Mouse (Mus musculus): Measurements from ENCODE around the gene Repin1. TPM values are rescaled to one million over a fixed set of nuclear protein-coding genes. Genes with fewer than 3 reads are reported as not detected.

The Repin1 gene
- polyA plus RNA-seq, 1 experiment from 2014 or later: 32.1 TPM

DNA sequence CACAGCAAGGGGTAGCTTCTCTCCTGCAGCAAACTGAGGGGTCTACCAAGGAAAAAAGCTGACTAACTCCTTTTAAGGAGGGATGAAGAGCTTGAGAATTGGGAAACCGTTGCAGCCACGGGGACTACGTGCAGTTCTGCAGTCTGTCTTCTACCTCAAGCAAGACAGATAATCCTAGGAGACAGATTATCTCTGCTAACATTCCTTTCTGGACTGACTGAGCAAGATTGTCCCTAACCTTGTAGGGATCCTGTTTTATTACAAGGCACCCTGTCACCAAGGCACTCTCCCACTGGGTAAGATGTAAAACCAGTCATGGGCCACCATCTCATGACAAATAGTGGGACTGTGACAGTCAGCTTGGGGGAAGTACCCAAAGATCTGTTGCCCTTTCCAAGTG, 12.4 kb upstream of the Repin1 start:
- Histone ChIP-seq H3K4me2 (no peak overlapping the region; the same call in 1 of the 2 replicates), H3K27ac (ENCODE audit: poor library complexity, severe bottlenecking) (peak overlapping the region; percentile 60; the same call in 1 of the 2 replicates), H3K4me1 (replicated peaks) (peaks cover 34% of the 10 kb centered on the region), H3K9me3 (replicated peaks) (0 out of 2 replicates have a peak, but pooled peaks cover 3% of the 10 kb centered on the region), H3K9ac (peak overlapping the region; percentile 18; the same call in 1 of the 2 replicates), H3K27me3 (replicated peaks) (no peaks in the 10 kb centered on the region), H3K4me3 (no peak overlapping the region), H3K36me3 (no peaks in the 10 kb centered on the region)
- 8% methylated on average over 3 of the region's 3 CpGs for WGBS
- no peak for ATAC-seq (ENCODE audit: insufficient number of reproducible peaks, low FRiP score)

DNA sequence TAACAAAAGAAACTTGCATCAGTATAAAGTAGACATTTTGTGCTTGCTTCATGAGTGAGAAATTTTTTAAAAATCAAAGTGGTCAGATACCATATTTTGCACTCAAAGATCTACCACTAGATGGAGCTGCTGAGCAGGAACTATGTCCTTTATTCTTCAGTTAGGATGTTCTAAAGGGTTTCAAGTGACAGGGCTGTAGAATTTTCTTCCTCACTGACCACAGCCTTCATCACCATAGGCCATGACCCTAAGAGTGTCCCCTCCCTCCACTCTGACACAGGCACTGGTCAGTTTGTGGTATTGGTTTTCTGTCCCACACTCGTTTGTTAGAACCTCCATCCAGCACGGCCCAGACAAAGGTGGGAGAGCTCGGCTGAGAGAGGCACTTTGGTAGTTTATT, 11.6 kb upstream of the Repin1 start:
- no peaks in the 10 kb centered on the region for H3K27me3 ChIP-seq (replicated peaks)
- 70% methylated on average over 3 of the region's 3 CpGs for WGBS
- ATAC-seq (ENCODE audit: insufficient number of reproducible peaks, low FRiP score): no peak
- H3K4me3 ChIP-seq: no peak overlapping the region
- 0 out of 2 replicates have a peak, but pooled peaks cover 3% of the 10 kb centered on the region for H3K9me3 ChIP-seq (replicated peaks)
- peaks cover 34% of the 10 kb centered on the region for H3K4me1 ChIP-seq (replicated peaks)
- H3K9ac ChIP-seq: 0 out of 2 replicates have a peak overlapping the region, but pooled peaks have one; percentile 32
- H3K27ac ChIP-seq (ENCODE audit: poor library complexity, severe bottlenecking): no peak overlapping the region
- no peak overlapping the region for H3K4me2 ChIP-seq
- H3K36me3 ChIP-seq: no peaks in the 10 kb centered on the region

DNA sequence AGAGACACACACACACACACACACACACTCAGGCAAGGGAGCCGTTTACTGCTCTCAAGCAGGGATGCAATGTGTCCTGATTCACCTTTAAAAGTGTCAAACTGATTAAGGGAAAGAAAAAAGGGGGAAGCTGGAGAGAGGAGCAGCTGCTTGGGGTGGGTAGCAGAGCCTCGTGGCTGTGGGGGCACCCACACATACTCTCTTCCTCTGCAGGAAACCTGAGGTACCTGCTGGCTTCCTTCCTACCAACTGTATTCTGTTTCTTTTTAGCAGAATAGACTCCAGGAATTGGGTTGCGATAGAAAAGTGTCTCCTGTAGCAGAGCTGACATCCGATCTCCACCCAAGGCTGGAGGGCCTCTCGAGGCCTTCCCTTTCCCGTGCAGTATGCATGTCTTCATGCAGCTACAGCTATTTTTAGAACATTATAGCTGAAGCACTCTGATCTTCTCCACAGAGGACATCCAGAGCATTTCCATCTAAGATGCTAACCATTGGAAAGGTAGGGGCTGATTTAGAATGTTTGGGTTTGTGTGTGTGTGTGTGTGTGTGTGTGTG, 4.4 kb upstream of the Repin1 start, which contains the start of gene Gm45021:
Gene Gm45021, plus strand, starts transcription at position 417 of the 557 bp plus-strand sequence.
- Histone ChIP-seq H3K4me1 (replicated peaks) (peaks cover 18% of the 10 kb centered on the region), H3K4me2 (peak within 1 kb of the TSS; percentile 35; the same call in 1 of the 2 replicates), H3K4me3 (no peak within 1 kb of the TSS), H3K36me3 (no peaks in the 10 kb centered on the region), H3K27ac (ENCODE audit: poor library complexity, severe bottlenecking) (peak within 1 kb of the TSS; percentile 82), H3K27me3 (replicated peaks) (no peaks in the 10 kb centered on the region), H3K9me3 (replicated peaks) (0 out of 2 replicates have a peak, but pooled peaks cover 3% of the 10 kb centered on the region), H3K9ac (peak within 1 kb of the TSS; percentile 43)
- no peak for ATAC-seq (ENCODE audit: insufficient number of reproducible peaks, low FRiP score)
- 20% methylated on average over 6 of the region's 6 CpGs for WGBS

DNA sequence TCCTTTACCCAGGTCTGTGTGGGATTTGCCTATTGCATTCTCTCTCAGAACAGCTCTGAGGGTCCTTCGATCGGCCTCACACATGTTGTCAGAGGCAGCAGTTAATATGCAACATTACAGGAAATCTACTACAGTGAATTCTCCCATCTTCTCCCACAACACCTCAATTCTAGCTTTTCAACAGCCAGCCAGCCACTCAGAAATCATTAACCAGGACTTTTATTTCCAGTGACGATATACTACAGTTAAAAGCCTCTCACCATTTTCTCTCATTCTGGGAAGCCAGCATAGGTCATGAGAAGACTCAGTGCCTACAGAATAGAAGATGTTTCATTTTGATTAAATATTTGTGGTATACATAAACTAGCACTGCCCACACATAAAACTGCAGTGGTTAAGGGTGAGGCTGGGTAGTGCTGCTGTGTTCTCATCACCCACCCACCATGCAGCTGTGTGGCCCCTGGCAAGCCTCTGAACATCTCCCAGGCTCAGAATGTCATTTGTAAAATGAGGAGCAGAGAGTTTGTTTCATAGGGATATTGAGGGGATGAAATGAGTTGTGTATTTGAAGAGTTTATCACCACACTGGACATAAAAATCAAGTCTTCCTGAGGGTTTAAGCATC, 2.4 kb upstream of the Repin1 start:
- H3K27ac ChIP-seq (ENCODE audit: poor library complexity, severe bottlenecking): no peak overlapping the region
- peaks cover 4% of the 10 kb centered on the region for H3K9me3 ChIP-seq (replicated peaks)
- H3K4me1 ChIP-seq (replicated peaks): peaks cover 33% of the 10 kb centered on the region
- no peak for ATAC-seq (ENCODE audit: insufficient number of reproducible peaks, low FRiP score)
- H3K36me3 ChIP-seq: peaks cover 13% of the 10 kb centered on the region
- H3K4me3 ChIP-seq: no peak overlapping the region
- no peak overlapping the region for H3K4me2 ChIP-seq
- no peaks in the 10 kb centered on the region for H3K27me3 ChIP-seq (replicated peaks)
- 91% methylated on average over 3 of the region's 3 CpGs for WGBS
- no peak overlapping the region for H3K9ac ChIP-seq

DNA sequence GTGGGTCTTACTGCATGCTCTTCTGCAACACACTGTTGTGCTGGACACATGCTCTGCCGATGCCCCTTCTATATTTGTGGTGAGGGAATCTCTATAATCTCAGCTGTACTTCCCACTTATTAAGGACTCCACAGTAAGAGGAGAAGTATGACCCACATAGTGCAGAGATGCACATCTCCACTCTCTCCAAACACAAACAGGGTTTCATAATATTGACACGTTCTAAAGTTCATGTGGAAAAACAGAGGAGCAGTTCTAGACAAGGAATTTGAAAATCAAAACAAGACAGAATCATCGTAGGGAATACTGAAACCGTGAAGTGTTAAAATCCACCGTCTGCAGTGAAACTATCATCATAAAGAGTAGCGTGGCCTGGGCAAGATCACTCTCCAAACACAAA, 1.8 kb upstream of the Repin1 start:
- no peak overlapping the region for H3K4me2 ChIP-seq

DNA sequence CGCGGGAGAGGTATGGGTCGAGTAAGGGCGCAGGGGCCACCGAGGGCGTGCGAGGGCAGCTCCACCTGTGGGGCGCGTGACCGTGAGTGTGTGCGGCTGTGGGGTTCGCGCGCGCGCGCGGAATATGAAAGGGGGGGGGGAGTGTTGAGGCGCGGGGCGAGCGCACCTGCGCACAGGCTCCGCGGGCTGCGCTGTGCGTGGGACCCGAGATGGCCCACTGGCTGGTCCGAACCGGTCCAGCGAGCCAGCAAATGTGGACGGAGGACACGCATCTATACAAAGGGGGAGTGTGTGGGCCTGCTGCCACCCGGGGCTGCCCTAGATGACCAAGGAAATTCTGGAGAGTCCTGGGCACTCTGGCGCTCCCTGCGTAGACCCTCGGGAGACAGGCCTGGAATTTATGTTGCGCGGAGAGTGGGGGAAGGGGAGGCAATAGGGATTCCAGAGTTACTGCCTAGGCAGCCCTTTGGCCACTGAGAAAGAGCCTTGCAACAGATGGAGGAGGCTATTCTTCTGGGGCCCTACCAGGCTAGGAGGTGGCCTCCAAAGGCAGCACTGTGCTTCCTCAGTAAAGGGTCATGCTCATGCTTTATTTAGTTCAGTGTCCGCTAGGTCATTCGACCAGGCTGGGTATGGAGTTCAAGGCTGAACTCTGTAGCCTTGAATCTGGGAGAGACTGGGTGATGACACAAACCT, 508 bp downstream of the Repin1 start:
- H3K9ac ChIP-seq: peak overlapping the region; percentile 95
- peaks cover 25% of the 10 kb centered on the region for H3K9me3 ChIP-seq (replicated peaks)
- H3K4me2 ChIP-seq: peak overlapping the region; percentile 88
- H3K4me3 ChIP-seq: peak overlapping the region; percentile 92
- peak overlapping the region; percentile 93 for H3K27ac ChIP-seq (ENCODE audit: poor library complexity, severe bottlenecking)
- peak; percentile 44 for ATAC-seq (ENCODE audit: insufficient number of reproducible peaks, low FRiP score)
- WGBS: under 1% methylated on average over 39 of the region's 41 CpGs
- H3K27me3 ChIP-seq (replicated peaks): no peaks in the 10 kb centered on the region
- H3K4me1 ChIP-seq (replicated peaks): peaks cover 29% of the 10 kb centered on the region
- peaks cover 42% of the 10 kb centered on the region for H3K36me3 ChIP-seq

More for the DNA sequence above, 1.8 kb upstream of the Repin1 start:
- H3K36me3 ChIP-seq: peaks cover 18% of the 10 kb centered on the region
- H3K4me1 ChIP-seq (replicated peaks): peaks cover 33% of the 10 kb centered on the region
- H3K4me3 ChIP-seq: no peak overlapping the region
- H3K27me3 ChIP-seq (replicated peaks): no peaks in the 10 kb centered on the region
- no peak overlapping the region for H3K27ac ChIP-seq (ENCODE audit: poor library complexity, severe bottlenecking)
- no peak for ATAC-seq (ENCODE audit: insufficient number of reproducible peaks, low FRiP score)
- H3K9me3 ChIP-seq (replicated peaks): peaks cover 10% of the 10 kb centered on the region
- H3K9ac ChIP-seq: no peak overlapping the region
- WGBS: 84% methylated on average over 6 of the region's 6 CpGs

DNA sequence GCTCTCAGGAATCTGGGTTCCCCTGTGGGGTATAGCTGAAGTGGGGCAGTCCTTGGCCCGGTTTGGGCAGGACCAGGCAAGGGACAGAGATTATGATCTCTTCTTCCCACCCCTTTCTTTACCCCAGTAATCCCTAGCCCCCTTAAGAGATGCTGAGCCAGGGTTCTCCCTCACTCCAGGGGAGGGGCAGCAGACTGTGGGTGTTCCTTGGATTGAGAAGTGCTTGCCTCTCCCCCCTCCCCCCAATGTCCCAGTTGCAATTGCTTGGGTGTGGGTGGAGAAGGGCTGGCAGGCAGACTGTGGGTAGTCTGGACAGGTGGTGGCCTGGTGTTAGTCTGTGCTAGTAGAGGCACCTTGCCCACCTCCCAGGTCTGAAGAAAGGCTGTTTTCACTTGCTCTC, 1.6 kb downstream of the Repin1 start:
- Histone ChIP-seq H3K36me3 (peaks cover 52% of the 10 kb centered on the region), H3K4me2 (peak overlapping the region; percentile 88), H3K4me3 (peak overlapping the region; percentile 92), H3K27ac (ENCODE audit: poor library complexity, severe bottlenecking) (no peak overlapping the region), H3K9me3 (replicated peaks) (peaks cover 25% of the 10 kb centered on the region), H3K27me3 (replicated peaks) (no peaks in the 10 kb centered on the region), H3K9ac (peak overlapping the region; percentile 95; the same call in 1 of the 2 replicates), H3K4me1 (replicated peaks) (peaks cover 19% of the 10 kb centered on the region)
- 67% methylated on average over 1 of the region's 1 CpGs for WGBS
- ATAC-seq (ENCODE audit: insufficient number of reproducible peaks, low FRiP score): no peak

DNA sequence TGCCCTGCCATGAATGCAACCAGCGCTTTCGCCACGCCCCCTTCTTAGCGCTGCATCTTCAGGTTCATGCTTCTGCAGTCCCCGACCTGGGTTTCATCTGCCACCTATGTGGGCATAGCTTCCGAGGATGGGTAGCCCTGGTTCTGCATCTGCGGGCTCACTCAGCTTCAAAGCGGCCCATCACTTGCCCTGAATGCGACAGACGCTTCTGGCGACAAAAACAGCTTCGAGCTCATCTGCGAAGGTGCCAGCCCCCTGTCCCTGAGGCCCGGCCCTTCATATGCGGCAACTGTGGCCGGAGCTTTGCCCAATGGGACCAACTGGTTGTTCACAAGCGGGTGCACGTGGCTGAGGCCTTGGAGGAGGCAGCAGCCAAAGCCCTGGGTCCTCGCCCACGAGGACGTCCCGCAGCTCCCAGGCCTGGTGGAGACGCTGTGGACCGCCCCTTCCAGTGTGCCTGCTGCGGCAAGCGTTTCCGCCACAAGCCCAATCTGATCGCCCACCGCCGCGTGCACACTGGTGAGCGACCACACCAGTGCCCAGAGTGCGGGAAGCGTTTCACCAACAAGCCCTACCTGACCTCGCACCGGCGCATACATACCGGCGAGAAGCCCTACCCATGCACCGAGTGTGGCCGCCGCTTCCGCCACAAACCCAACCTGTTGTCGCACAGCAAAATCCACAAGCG, 3.0 kb downstream of the Repin1 start:
- 91% methylated on average over 45 of the region's 45 CpGs for WGBS
- Histone ChIP-seq H3K36me3 (peaks cover 53% of the 10 kb centered on the region), H3K27me3 (replicated peaks) (no peaks in the 10 kb centered on the region), H3K27ac (ENCODE audit: poor library complexity, severe bottlenecking) (no peak overlapping the region), H3K9me3 (replicated peaks) (peaks cover 25% of the 10 kb centered on the region), H3K9ac (no peak overlapping the region), H3K4me3 (no peak overlapping the region), H3K4me1 (replicated peaks) (peaks cover 24% of the 10 kb centered on the region), H3K4me2 (no peak overlapping the region)
- no peak for ATAC-seq (ENCODE audit: insufficient number of reproducible peaks, low FRiP score)

DNA sequence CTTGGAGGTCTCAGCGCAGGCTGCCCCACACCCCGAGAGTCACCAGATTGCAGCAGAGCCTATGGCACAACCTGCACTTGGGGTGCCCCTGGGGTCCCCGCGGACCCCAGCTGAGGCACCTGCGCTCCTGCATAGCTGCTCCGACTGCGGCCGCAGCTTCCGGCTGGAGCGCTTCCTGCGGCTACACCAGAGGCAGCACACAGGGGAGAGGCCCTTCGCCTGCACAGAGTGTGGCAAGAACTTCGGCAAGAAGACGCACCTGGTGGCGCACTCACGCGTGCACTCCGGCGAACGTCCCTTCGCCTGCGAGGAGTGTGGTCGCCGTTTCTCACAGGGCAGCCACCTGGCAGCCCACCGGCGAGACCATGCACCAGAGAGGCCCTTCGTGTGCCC, 3.5 kb downstream of the Repin1 start:
- Histone ChIP-seq H3K27me3 (replicated peaks) (no peaks in the 10 kb centered on the region), H3K27ac (ENCODE audit: poor library complexity, severe bottlenecking) (no peak overlapping the region), H3K4me2 (no peak overlapping the region), H3K36me3 (peaks cover 53% of the 10 kb centered on the region), H3K9me3 (replicated peaks) (peaks cover 25% of the 10 kb centered on the region), H3K4me3 (no peak overlapping the region), H3K4me1 (replicated peaks) (peaks cover 24% of the 10 kb centered on the region), H3K9ac (no peak overlapping the region)
- no peak for ATAC-seq (ENCODE audit: insufficient number of reproducible peaks, low FRiP score)
- 94% methylated on average over 27 of the region's 27 CpGs for WGBS

DNA sequence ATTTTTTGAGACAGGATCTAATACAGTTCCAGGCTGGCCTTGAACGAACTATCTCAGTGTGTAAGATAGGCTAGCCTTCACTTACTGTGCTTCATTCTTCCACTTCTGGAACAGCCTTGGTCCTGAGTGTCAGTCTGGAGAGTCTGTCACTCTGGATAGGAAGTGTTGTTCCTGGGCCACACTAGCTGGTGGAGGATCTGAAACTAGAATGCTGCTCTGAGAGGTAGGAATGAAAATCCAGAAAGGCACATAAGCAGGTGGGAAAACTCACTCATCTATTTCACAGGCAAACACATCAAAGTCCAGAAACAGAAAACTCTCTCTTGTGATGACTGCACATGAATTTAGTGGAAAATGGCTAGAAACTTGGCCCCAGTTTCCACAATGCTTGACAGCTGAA, 6.9 kb downstream of the Repin1 start:
- Histone ChIP-seq H3K4me1 (replicated peaks) (peaks cover 15% of the 10 kb centered on the region), H3K27me3 (replicated peaks) (no peaks in the 10 kb centered on the region), H3K9ac (0 out of 2 replicates have a peak overlapping the region, but pooled peaks have one; percentile 79), H3K4me2 (no peak overlapping the region), H3K9me3 (replicated peaks) (peaks cover 25% of the 10 kb centered on the region), H3K4me3 (no peak overlapping the region), H3K27ac (ENCODE audit: poor library complexity, severe bottlenecking) (no peak overlapping the region), H3K36me3 (peaks cover 50% of the 10 kb centered on the region)
- 82% methylated on average over 1 of the region's 1 CpGs for WGBS
- no peak for ATAC-seq (ENCODE audit: insufficient number of reproducible peaks, low FRiP score)
